Mouse (Mus musculus) MEL (cell line): Measurements from ENCODE around the gene Calml3. TPM values are rescaled to one million over a fixed set of nuclear protein-coding genes. Genes with fewer than 3 reads are reported as not detected.

Experiments used
- DNase-seq: peaks from one replicate; pipeline ENCODE4 v3.0.0; 2011; ENCODE audit warnings: low read depth, low spot score
- H3K27ac ChIP-seq: 2 replicates; pipeline ENCODE4 v1.5.1; 2012; ENCODE audit warnings: low read depth, mild to moderate bottlenecking, control low read depth, low read length, moderate library complexity; ENCODE audit not compliant: control insufficient read depth
- H3K27me3 ChIP-seq, 2 experiments: fragments of 150-350 bp in 1 of 2; sonication (generic) in 1 of 2; 2 replicates each; pipeline ENCODE4 v1.6.1; 2012; ENCODE audit warnings: low read length in 2 of 2, mild to moderate bottlenecking in 2 of 2, improper control_type of control experiment in 1 of 2, moderate library complexity in 1 of 2; ENCODE audit not compliant: insufficient read depth in 2 of 2, control insufficient read depth in 1 of 2
- H3K36me3 ChIP-seq, 2 experiments: 2 replicates each; pipeline ENCODE4 v1.6.1; 2012 to 2014; ENCODE audit warnings: low read length in 2 of 2, improper control_type of control experiment in 1 of 2, inconsistent platforms in 1 of 2, mild to moderate bottlenecking in 1 of 2; ENCODE audit not compliant: insufficient read depth in 2 of 2, control insufficient read depth in 1 of 2
- H3K4me1 ChIP-seq, 2 experiments: fragments of 150-350 bp in 1 of 2; sonication (generic) in 1 of 2; 2 replicates each; pipeline ENCODE4 v1.6.1; 2012; ENCODE audit warnings: low read length in 2 of 2, improper control_type of control experiment in 1 of 2, mild to moderate bottlenecking in 1 of 2; ENCODE audit not compliant: insufficient read depth in 2 of 2, control insufficient read depth in 1 of 2
- H3K4me3 ChIP-seq, 2 experiments: fragments of 150-350 bp in 1 of 2; sonication (generic) in 1 of 2; 2 replicates each; pipeline ENCODE4 v1.5.1; 2012; ENCODE audit warnings: low read depth in 2 of 2, low read length in 2 of 2, mild to moderate bottlenecking in 2 of 2, moderate library complexity in 2 of 2, control low read depth in 1 of 2, improper control_type of control experiment in 1 of 2; ENCODE audit not compliant: control insufficient read depth in 1 of 2, insufficient read depth in 1 of 2
- H3K79me2 ChIP-seq: 2 replicates; pipeline ENCODE4 v1.6.1; 2012; ENCODE audit warnings: mild to moderate bottlenecking, low read length, moderate library complexity; ENCODE audit not compliant: control insufficient read depth, poor library complexity, insufficient read depth
- H3K9ac ChIP-seq: 2 replicates; pipeline ENCODE4 v1.6.1; 2012; ENCODE audit warnings: low read depth, mild to moderate bottlenecking, control low read depth, low read length, moderate library complexity; ENCODE audit not compliant: control insufficient read depth, poor library complexity, severe bottlenecking
- H3K9me3 ChIP-seq: fragments of 150-350 bp; sonication (generic); replicated peaks from 2 replicates; pipeline ENCODE4 v1.6.1; 2012; ENCODE audit warnings: mild to moderate bottlenecking, low read length, improper control_type of control experiment, moderate library complexity; ENCODE audit not compliant: insufficient read depth
- BHLHE40 ChIP-seq: IDR thresholded peaks from 2 replicates; pipeline ENCODE4 v1.6.1; 2012; ENCODE audit warnings: low read depth, mild to moderate bottlenecking, inconsistent platforms, low read length, improper control_type of control experiment, borderline replicate concordance
- CTCF ChIP-seq, 3 experiments: IDR thresholded peaks in 2 of 3; conservative IDR thresholded peaks in 1 of 3; 2 replicates each; pipeline ENCODE4 v1.5.1; 2011 to 2012; ENCODE audit warnings: low read length in 3 of 3, low read depth in 2 of 3, mild to moderate bottlenecking in 2 of 3, improper control_type of control experiment in 1 of 3, inconsistent platforms in 1 of 3, mixed read lengths in 1 of 3, moderate library complexity in 1 of 3; ENCODE audit not compliant: control insufficient read depth in 1 of 3, insufficient read depth in 1 of 3, poor library complexity in 1 of 3, severe bottlenecking in 1 of 3
- E2F4 ChIP-seq: IDR thresholded peaks from 2 replicates; pipeline ENCODE4 v1.6.1; 2011; ENCODE audit warnings: low read depth, low read length, improper control_type of control experiment, borderline replicate concordance
- ELF1 ChIP-seq: IDR thresholded peaks from 2 replicates; pipeline ENCODE4 v1.6.1; 2014; ENCODE audit warnings: low read depth, mild to moderate bottlenecking, inconsistent platforms, low read length, improper control_type of control experiment, moderate library complexity
- EP300 ChIP-seq, 2 experiments: IDR thresholded peaks; 2 replicates each; pipeline ENCODE4 v1.6.1; 2011; ENCODE audit warnings: improper control_type of control experiment in 2 of 2, low read length in 2 of 2, low read depth in 1 of 2, mild to moderate bottlenecking in 1 of 2
- ETS1 ChIP-seq: IDR thresholded peaks from 2 replicates; pipeline ENCODE4 v1.6.1; 2012; ENCODE audit warnings: low read depth, mild to moderate bottlenecking, inconsistent platforms, low read length, improper control_type of control experiment, moderate library complexity
- GABPA ChIP-seq: IDR thresholded peaks from 2 replicates; pipeline ENCODE4 v1.6.1; 2012; ENCODE audit warnings: low read depth, mild to moderate bottlenecking, inconsistent platforms, low read length, improper control_type of control experiment, moderate library complexity
- JUND ChIP-seq: IDR thresholded peaks from 2 replicates; pipeline ENCODE4 v1.6.1; 2011; ENCODE audit warnings: low read depth, mild to moderate bottlenecking, improper control_type of control experiment, low read length
- KAT2A ChIP-seq: conservative IDR thresholded peaks from 2 replicates; pipeline ENCODE4 v1.6.1; 2012; ENCODE audit warnings: low read depth, low read length, improper control_type of control experiment, inconsistent platforms
- MAFK ChIP-seq: IDR thresholded peaks from 2 replicates; pipeline ENCODE4 v1.6.1; 2011; ENCODE audit warnings: low read depth, mild to moderate bottlenecking, low read length, improper control_type of control experiment, borderline replicate concordance
- MAX ChIP-seq: IDR thresholded peaks from 2 replicates; pipeline ENCODE4 v1.6.1; 2011; ENCODE audit warnings: low read length, improper control_type of control experiment
- MAZ ChIP-seq: IDR thresholded peaks from 2 replicates; pipeline ENCODE4 v1.6.1; 2012; ENCODE audit warnings: low read depth, mild to moderate bottlenecking, inconsistent platforms, low read length, improper control_type of control experiment
- MEF2A ChIP-seq: IDR thresholded peaks from 2 replicates; pipeline ENCODE4 v1.6.1; 2014; ENCODE audit warnings: low read depth, mild to moderate bottlenecking, inconsistent platforms, low read length, improper control_type of control experiment; ENCODE audit not compliant: poor library complexity, insufficient replicate concordance, severe bottlenecking; ENCODE audit errors: extremely low read depth
- MYB ChIP-seq: IDR thresholded peaks from 2 replicates; pipeline ENCODE4 v1.6.1; 2011; ENCODE audit warnings: mild to moderate bottlenecking, low read depth, low read length, improper control_type of control experiment
- MYC ChIP-seq: IDR thresholded peaks from 2 replicates; pipeline ENCODE4 v1.6.1; 2011; ENCODE audit warnings: low read depth, mild to moderate bottlenecking, low read length, improper control_type of control experiment, moderate library complexity
- NELFE ChIP-seq: IDR thresholded peaks from 2 replicates; pipeline ENCODE4 v1.6.1; 2011; ENCODE audit warnings: low read depth, low read length, improper control_type of control experiment
- NRF1 ChIP-seq: IDR thresholded peaks from 2 replicates; pipeline ENCODE4 v1.6.1; 2014; ENCODE audit warnings: low read depth, mild to moderate bottlenecking, inconsistent platforms, low read length, improper control_type of control experiment, moderate library complexity; ENCODE audit not compliant: poor library complexity, insufficient read depth, severe bottlenecking
- POLR2A ChIP-seq, 2 experiments: IDR thresholded peaks; 2 replicates each; pipeline ENCODE4 v1.6.1; 2011 to 2012; ENCODE audit warnings: low read length in 2 of 2, mild to moderate bottlenecking in 2 of 2, control low read depth in 1 of 2, improper control_type of control experiment in 1 of 2, low read depth in 1 of 2, moderate library complexity in 1 of 2; ENCODE audit not compliant: control insufficient read depth in 1 of 2, insufficient read depth in 1 of 2, poor library complexity in 1 of 2
- POLR2AphosphoS2 ChIP-seq: IDR thresholded peaks from 2 replicates; pipeline ENCODE4 v1.6.1; 2011; ENCODE audit warnings: low read length, improper control_type of control experiment
- RAD21 ChIP-seq: IDR thresholded peaks from 2 replicates; pipeline ENCODE4 v1.6.1; 2011; ENCODE audit warnings: mild to moderate bottlenecking, low read depth, low read length, improper control_type of control experiment
- SIN3A ChIP-seq: IDR thresholded peaks from 2 replicates; pipeline ENCODE4 v1.6.1; 2012; ENCODE audit warnings: low read length, improper control_type of control experiment, inconsistent platforms
- SMC3 ChIP-seq: IDR thresholded peaks from 2 replicates; pipeline ENCODE4 v1.6.1; 2011; ENCODE audit warnings: low read depth, low read length, improper control_type of control experiment
- TBP ChIP-seq: IDR thresholded peaks from 2 replicates; pipeline ENCODE4 v1.8.0; 2011; ENCODE audit warnings: low read depth, low read length, improper control_type of control experiment
- TCF12 ChIP-seq: IDR thresholded peaks from 2 replicates; pipeline ENCODE4 v1.6.1; 2014; ENCODE audit warnings: low read depth, mild to moderate bottlenecking, inconsistent platforms, low read length, improper control_type of control experiment, moderate library complexity
- ZMIZ1 ChIP-seq: IDR thresholded peaks from 2 replicates; pipeline ENCODE4 v1.6.1; 2012; ENCODE audit warnings: low read depth, mild to moderate bottlenecking, inconsistent platforms, low read length, improper control_type of control experiment, moderate library complexity
- ZNF384 ChIP-seq: IDR thresholded peaks from 2 replicates; pipeline ENCODE4 v1.6.1; 2012; ENCODE audit warnings: low read depth, mild to moderate bottlenecking, inconsistent platforms, low read length, improper control_type of control experiment
- polyA plus RNA-seq, 2 experiments: library from polyadenylated mRNA; stranded (reverse) in 1 of 2; unstranded in 1 of 2; fragments of >175 nt in 1 of 2; fragments of >200 nt in 1 of 2; gene quantifications; 2 replicates each; pipeline versions ENCODE4 v1.2.1 to v1.2.4; 2012; ENCODE audit warnings: low replicate concordance in 2 of 2, low read depth in 1 of 2; ENCODE audit not compliant: insufficient read length in 2 of 2, insufficient read depth in 1 of 2, missing spikeins in 1 of 2
- total RNA-seq: library from RNA; depleted of rRNA; stranded (reverse); fragments of 300-350 nt; gene quantifications from 2 replicates; pipeline ENCODE4 v1.2.3, GENCODE M21; 2012

Calml3 gene
- total and polyA plus RNA-seq, 3 experiments: not detected

DNA sequence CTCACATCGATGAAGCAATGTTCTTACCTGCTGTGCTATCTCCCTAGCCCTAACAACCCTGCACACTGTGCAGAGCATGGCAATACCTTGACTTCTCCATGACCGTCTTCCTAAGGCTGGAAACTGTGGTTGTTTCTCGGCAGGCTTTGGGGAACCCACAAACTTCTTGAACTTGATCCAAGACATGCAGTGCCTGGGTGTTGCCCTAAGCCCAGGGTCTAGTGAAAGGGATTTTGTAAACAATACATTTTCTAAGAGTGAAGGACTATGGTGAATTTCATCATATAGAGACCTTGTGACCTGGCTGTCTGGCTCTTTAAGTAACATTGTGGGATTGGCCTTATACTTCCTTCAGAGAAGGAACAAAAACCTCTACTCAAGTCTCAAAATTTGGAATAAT lies 34.6 kb downstream of the Calml3 start:
- H3K79me2 ChIP-seq: no peaks in the 10 kb centered on the region
- H3K4me3 ChIP-seq: no peak overlapping the region
- no peak for DNase-seq
- H3K27me3 ChIP-seq: no peaks in the 10 kb centered on the region
- no peak overlapping the region for H3K9ac ChIP-seq
- no peaks in the 10 kb centered on the region for H3K4me1 ChIP-seq
- H3K9me3 ChIP-seq: no peaks in the 10 kb centered on the region
- no peak overlapping the region for H3K27ac ChIP-seq
- H3K36me3 ChIP-seq: no peaks in the 10 kb centered on the region
- TF ChIP-seq E2F4 (no peak), TBP (no peak), MYB (no peak), POLR2AphosphoS2 (no peak), SIN3A (no peak), NELFE (no peak), ZMIZ1 (no peak), JUND (no peak), CTCF (IDR thresholded peaks at IDR 0.05 in 2 of 3, conservative IDR thresholded peaks at IDR 0.05 in 1 of 3; ENCODE audit: control insufficient read depth in 1 of 3, insufficient read depth in 1 of 3, low read depth in 2 of 3, low read length in 3 of 3, poor library complexity in 1 of 3, severe bottlenecking in 1 of 3) (no peak), ETS1 (no peak), KAT2A (no peak), GABPA (no peak)

- Histone ChIP-seq H3K36me3 (no peaks in the 10 kb centered on the region), H3K4me1 (no peaks in the 10 kb centered on the region), H3K4me3 (no peak overlapping the region), H3K27me3 (no peaks in the 10 kb centered on the region), H3K79me2 (no peaks in the 10 kb centered on the region), H3K27ac (no peak overlapping the region), H3K9ac (no peak overlapping the region), H3K9me3 (no peaks in the 10 kb centered on the region)
- DNase-seq: no peak
- no peak for TF ChIP-seq NRF1
- TF ChIP-seq E2F4: no peak
- TF ChIP-seq MEF2A: no peak
These were observed 35.5 kb downstream of the Calml3 start for GRCm38 (mm10) chr13:3768621-3769020.

GRCm38 (mm10) chr13:3767086-3767485 lies 37.0 kb downstream of the Calml3 start:
- no peaks in the 10 kb centered on the region for H3K36me3 ChIP-seq
- no peak overlapping the region for H3K9ac ChIP-seq
- no peaks in the 10 kb centered on the region for H3K4me1 ChIP-seq
- H3K27ac ChIP-seq: no peak overlapping the region
- H3K27me3 ChIP-seq: no peaks in the 10 kb centered on the region
- H3K79me2 ChIP-seq: no peaks in the 10 kb centered on the region
- DNase-seq: no peak
- no peak overlapping the region for H3K4me3 ChIP-seq
- no peak for TF ChIP-seq ZMIZ1
- no peak for TF ChIP-seq GABPA
- no peak for TF ChIP-seq MYC
- TF ChIP-seq ZNF384: no peak
- TF ChIP-seq BHLHE40: no peak
- no peak for TF ChIP-seq JUND
- TF ChIP-seq MAX: no peak
- TF ChIP-seq MAZ: no peak
- TF ChIP-seq TCF12: no peak
- TF ChIP-seq SMC3: no peak
- no peak for TF ChIP-seq POLR2A (IDR thresholded peaks at IDR 0.05; ENCODE audit: control insufficient read depth in 1 of 2, insufficient read depth in 1 of 2, low read depth in 1 of 2, low read length in 2 of 2, poor library complexity in 1 of 2)
- no peak for TF ChIP-seq EP300 (IDR thresholded peaks at IDR 0.05; ENCODE audit: low read depth in 1 of 2, low read length in 2 of 2)
- TF ChIP-seq RAD21: no peak
- no peak for TF ChIP-seq ELF1
- no peak for TF ChIP-seq MAFK
- TF ChIP-seq POLR2AphosphoS2: no peak
- no peaks in the 10 kb centered on the region for H3K9me3 ChIP-seq
